Mouse (Mus musculus): ENCODE results near the gene Plekhg4. TPM values are rescaled to one million over a fixed set of nuclear protein-coding genes. Genes with fewer than 3 reads are reported as not detected.

Gene Plekhg4
- 2.6 TPM for polyA plus RNA-seq (2015; fragmentation: Illumina TruSeq; extraction: RNeasy Lipid Tissue Mini Kit (QIAGEN cat#74804); ENCODE audit: low read depth, low replicate concordance)

DNA sequence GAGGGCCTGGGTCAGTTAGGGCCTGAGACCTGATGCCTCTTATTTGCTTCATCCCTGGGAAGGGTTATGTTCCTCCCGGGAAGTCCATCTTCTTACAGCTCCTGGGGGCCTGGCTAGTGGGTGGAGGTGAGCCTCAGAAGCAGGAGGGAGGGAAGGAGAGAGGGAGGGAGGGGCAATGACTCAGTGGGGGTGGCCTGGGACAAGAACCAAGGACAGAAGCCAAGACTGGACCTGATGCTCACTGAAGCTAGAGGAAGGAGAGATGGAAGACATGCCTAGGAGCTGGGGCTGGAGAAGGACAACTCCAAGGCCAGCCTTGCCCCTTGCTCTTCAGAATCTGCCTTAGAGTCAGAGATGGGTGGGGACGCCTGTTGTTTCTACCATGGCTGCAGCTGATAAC, at the start of gene Plekhg4:
Plekhg4 (plus strand) TSS at position 243 of the 400 bp plus-strand sequence.

DNA sequence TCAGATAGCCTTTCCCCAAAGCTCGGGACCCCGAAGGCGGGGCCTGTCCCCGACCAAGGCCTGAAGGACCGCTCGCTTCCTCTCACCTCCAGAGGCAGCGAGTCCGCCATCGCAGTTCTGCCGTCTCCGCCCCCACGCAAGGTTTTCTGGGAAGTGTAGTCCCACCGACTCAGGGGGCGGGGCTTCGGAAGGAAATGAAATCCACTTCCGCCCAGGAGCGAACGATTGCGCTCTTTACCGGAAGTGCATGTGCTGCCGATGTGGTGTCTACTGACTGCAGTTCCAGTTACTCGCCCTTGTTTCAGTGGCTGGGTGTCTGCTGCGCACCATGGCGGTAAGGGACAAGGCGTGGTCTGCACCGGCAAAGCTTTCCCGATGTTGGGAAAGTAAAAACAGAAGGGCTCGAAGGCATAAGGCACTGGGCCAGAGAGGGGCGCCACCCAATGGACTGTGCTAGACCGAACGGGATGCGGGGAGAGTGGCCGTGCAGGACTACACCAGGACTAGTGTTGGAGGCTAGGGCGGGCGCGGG, 46.9 kb upstream of the Plekhg4 start, which contains the start of the genes Lrrc29 and Tmem208:
Lrrc29 (minus strand) TSS at position 138 of the 532 bp plus-strand sequence.
Tmem208 (plus strand) TSS at position 214 of the 532 bp plus-strand sequence.

DNA sequence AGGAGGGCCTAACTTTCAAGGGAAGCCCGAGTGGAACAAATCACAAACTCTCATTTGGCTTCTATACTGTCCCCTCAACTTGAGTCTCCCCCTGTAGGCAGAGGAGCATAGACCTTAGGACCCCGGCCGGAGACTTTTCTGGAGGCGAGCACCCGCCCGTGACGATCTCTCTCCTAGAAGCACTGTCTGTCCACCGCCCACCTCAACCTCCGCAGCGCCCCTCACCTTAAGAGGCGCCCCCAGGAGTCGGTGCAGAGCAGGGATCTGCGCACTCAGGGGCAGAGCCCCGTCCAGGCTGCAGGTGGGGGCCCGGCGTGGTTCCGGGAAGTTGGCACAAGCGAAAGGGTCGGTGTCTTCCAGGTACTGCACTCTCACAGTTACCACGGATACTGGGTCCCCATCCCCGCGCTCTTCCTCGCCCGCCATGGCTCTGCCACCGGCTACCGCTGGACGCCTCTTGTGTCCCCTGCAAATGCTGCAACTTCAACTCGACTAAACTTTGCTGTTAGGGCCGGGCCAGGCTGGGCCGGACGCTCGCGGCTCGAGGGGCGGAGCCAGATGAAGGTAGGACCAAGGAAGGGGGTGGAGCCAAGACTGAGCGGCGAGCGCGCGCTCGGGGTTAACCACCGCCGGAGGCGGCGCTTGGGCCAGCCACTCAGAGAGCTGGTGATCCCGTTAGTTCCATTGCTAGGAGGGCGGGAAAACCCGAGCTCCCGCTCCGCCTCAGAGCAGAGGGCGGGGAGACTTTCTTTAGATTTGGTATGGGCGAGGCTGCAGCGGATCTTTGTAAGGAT, 25.4 kb upstream of the Plekhg4 start, which contains the start of gene Fhod1:
Fhod1 (minus strand) TSS at position 526 of the 794 bp plus-strand sequence.

DNA sequence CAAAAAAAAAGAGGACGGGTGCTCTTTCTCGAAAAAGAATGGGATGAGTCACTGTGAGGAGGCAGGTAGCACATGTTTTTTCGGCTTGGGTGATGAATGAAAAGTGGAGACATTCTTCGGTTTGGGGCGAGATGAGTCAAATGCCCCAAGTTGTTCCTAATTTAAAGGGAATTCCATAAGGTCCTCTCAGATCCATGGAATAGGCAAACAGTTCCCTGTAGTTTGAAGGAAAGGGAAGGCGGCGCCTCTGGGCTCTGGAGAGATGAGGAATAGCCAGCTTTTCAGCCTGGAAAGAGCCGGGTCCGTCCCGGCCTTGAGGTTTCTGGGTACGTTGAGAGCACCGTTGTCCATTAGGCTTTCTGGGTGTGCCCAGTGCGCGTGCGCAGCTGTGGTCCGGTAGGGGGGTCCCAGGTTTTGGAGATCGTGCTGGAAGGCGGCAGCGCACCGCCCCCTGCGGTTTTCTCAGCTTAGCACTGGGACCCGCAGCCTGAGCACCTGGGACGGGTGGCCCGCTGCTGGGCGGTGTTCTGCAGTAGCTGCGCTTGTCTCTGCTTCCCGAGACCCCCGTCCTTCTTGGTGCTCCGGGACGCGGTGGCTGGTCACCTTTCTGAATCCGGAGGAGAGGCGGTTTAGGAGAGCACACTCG, 24.5 kb upstream of the Plekhg4 start, which contains the start of gene Slc9a5:
Slc9a5 (plus strand) TSS at position 394 of the 646 bp plus-strand sequence.

GRCm38 (mm10) chr8:105413391-105413790, 40.3 kb downstream of the Plekhg4 start, which contains the start of the genes Kctd19 and Lrrc36:
Gene Kctd19 (minus strand): TSS chr8:105413502.
Gene Lrrc36 (plus strand): TSS chr8:105413571.

Other genes with a start within 250 kb of the Plekhg4 start
- not detected for gene Ces4a, start 241.5 kb upstream of the Plekhg4 start, polyA plus RNA-seq (2015; fragmentation: Illumina TruSeq; extraction: RNeasy Lipid Tissue Mini Kit (QIAGEN cat#74804); ENCODE audit: low read depth, low replicate concordance)
- gene Cbfb, start 202.6 kb upstream of the Plekhg4 start, polyA plus RNA-seq (2015; fragmentation: Illumina TruSeq; extraction: RNeasy Lipid Tissue Mini Kit (QIAGEN cat#74804); ENCODE audit: low read depth, low replicate concordance) = 23.1 TPM
- gene D230025D16Rik, start 148.1 kb upstream of the Plekhg4 start, polyA plus RNA-seq (2015; fragmentation: Illumina TruSeq; extraction: RNeasy Lipid Tissue Mini Kit (QIAGEN cat#74804); ENCODE audit: low read depth, low replicate concordance) = 30.8 TPM
- gene B3gnt9, start 118.1 kb upstream of the Plekhg4 start, polyA plus RNA-seq (2015; fragmentation: Illumina TruSeq; extraction: RNeasy Lipid Tissue Mini Kit (QIAGEN cat#74804); ENCODE audit: low read depth, low replicate concordance) = 4.0 TPM
- gene Tradd, start 108.7 kb upstream of the Plekhg4 start, polyA plus RNA-seq (2015; fragmentation: Illumina TruSeq; extraction: RNeasy Lipid Tissue Mini Kit (QIAGEN cat#74804); ENCODE audit: low read depth, low replicate concordance) = 11.9 TPM
- 0.62 TPM for gene Fbxl8, start 108.6 kb upstream of the Plekhg4 start, polyA plus RNA-seq (2015; fragmentation: Illumina TruSeq; extraction: RNeasy Lipid Tissue Mini Kit (QIAGEN cat#74804); ENCODE audit: low read depth, low replicate concordance)
- 18.8 TPM for gene Hsf4, start 103.5 kb upstream of the Plekhg4 start, polyA plus RNA-seq (2015; fragmentation: Illumina TruSeq; extraction: RNeasy Lipid Tissue Mini Kit (QIAGEN cat#74804); ENCODE audit: low read depth, low replicate concordance)
- 13.3 TPM for gene Nol3, start 97.1 kb upstream of the Plekhg4 start, polyA plus RNA-seq (2015; fragmentation: Illumina TruSeq; extraction: RNeasy Lipid Tissue Mini Kit (QIAGEN cat#74804); ENCODE audit: low read depth, low replicate concordance)
- gene 4931428F04Rik, start 83.4 kb upstream of the Plekhg4 start, polyA plus RNA-seq (2015; fragmentation: Illumina TruSeq; extraction: RNeasy Lipid Tissue Mini Kit (QIAGEN cat#74804); ENCODE audit: low read depth, low replicate concordance) = 18.4 TPM
- gene Exoc3l, start 77.2 kb upstream of the Plekhg4 start, polyA plus RNA-seq (2015; fragmentation: Illumina TruSeq; extraction: RNeasy Lipid Tissue Mini Kit (QIAGEN cat#74804); ENCODE audit: low read depth, low replicate concordance) = 1.3 TPM
- gene E2f4, start 75.6 kb upstream of the Plekhg4 start, polyA plus RNA-seq (2015; fragmentation: Illumina TruSeq; extraction: RNeasy Lipid Tissue Mini Kit (QIAGEN cat#74804); ENCODE audit: low read depth, low replicate concordance) = 30.4 TPM
- gene Elmo3, start 67.7 kb upstream of the Plekhg4 start, polyA plus RNA-seq (2015; fragmentation: Illumina TruSeq; extraction: RNeasy Lipid Tissue Mini Kit (QIAGEN cat#74804); ENCODE audit: low read depth, low replicate concordance) = 2.6 TPM
- gene Lrrc29, start 47.0 kb upstream of the Plekhg4 start, polyA plus RNA-seq (2015; fragmentation: Illumina TruSeq; extraction: RNeasy Lipid Tissue Mini Kit (QIAGEN cat#74804); ENCODE audit: low read depth, low replicate concordance) = 1.5 TPM
- 88.0 TPM for gene Tmem208, start 46.9 kb upstream of the Plekhg4 start, polyA plus RNA-seq (2015; fragmentation: Illumina TruSeq; extraction: RNeasy Lipid Tissue Mini Kit (QIAGEN cat#74804); ENCODE audit: low read depth, low replicate concordance)
- 2.8 TPM for gene Fhod1, start 25.3 kb upstream of the Plekhg4 start, polyA plus RNA-seq (2015; fragmentation: Illumina TruSeq; extraction: RNeasy Lipid Tissue Mini Kit (QIAGEN cat#74804); ENCODE audit: low read depth, low replicate concordance)
- gene Slc9a5, start 24.4 kb upstream of the Plekhg4 start, polyA plus RNA-seq (2015; fragmentation: Illumina TruSeq; extraction: RNeasy Lipid Tissue Mini Kit (QIAGEN cat#74804); ENCODE audit: low read depth, low replicate concordance) = 24.9 TPM
- gene Kctd19, start 40.2 kb downstream of the Plekhg4 start, polyA plus RNA-seq (2015; fragmentation: Illumina TruSeq; extraction: RNeasy Lipid Tissue Mini Kit (QIAGEN cat#74804); ENCODE audit: low read depth, low replicate concordance) = not detected
- gene Lrrc36, start 40.3 kb downstream of the Plekhg4 start, polyA plus RNA-seq (2015; fragmentation: Illumina TruSeq; extraction: RNeasy Lipid Tissue Mini Kit (QIAGEN cat#74804); ENCODE audit: low read depth, low replicate concordance) = 1.2 TPM
- gene Tppp3, start 98.3 kb downstream of the Plekhg4 start, polyA plus RNA-seq (2015; fragmentation: Illumina TruSeq; extraction: RNeasy Lipid Tissue Mini Kit (QIAGEN cat#74804); ENCODE audit: low read depth, low replicate concordance) = 110 TPM
- 33.3 TPM for gene Zdhhc1, start 123.6 kb downstream of the Plekhg4 start, polyA plus RNA-seq (2015; fragmentation: Illumina TruSeq; extraction: RNeasy Lipid Tissue Mini Kit (QIAGEN cat#74804); ENCODE audit: low read depth, low replicate concordance)
- not detected for gene Hsd11b2, start 145.5 kb downstream of the Plekhg4 start, polyA plus RNA-seq (2015; fragmentation: Illumina TruSeq; extraction: RNeasy Lipid Tissue Mini Kit (QIAGEN cat#74804); ENCODE audit: low read depth, low replicate concordance)
- 354 TPM for gene Atp6v0d1, start 192.8 kb downstream of the Plekhg4 start, polyA plus RNA-seq (2015; fragmentation: Illumina TruSeq; extraction: RNeasy Lipid Tissue Mini Kit (QIAGEN cat#74804); ENCODE audit: low read depth, low replicate concordance)
- 42.2 TPM for gene Ripor1, start 232.0 kb downstream of the Plekhg4 start, polyA plus RNA-seq (2015; fragmentation: Illumina TruSeq; extraction: RNeasy Lipid Tissue Mini Kit (QIAGEN cat#74804); ENCODE audit: low read depth, low replicate concordance)

Data from brain, adult 10 weeks (tissue).